Mouse (Mus musculus) forelimb bud, embryonic 11.5 days (tissue): ENCODE measurements around the gene Sema3c.

Source experiments
- DNase-seq: peaks from one replicate; pipeline ENCODE4 v3.0.0-alpha.2; 2012; ENCODE audit warnings: low read depth, low spot score

Sema3c gene

DNA sequence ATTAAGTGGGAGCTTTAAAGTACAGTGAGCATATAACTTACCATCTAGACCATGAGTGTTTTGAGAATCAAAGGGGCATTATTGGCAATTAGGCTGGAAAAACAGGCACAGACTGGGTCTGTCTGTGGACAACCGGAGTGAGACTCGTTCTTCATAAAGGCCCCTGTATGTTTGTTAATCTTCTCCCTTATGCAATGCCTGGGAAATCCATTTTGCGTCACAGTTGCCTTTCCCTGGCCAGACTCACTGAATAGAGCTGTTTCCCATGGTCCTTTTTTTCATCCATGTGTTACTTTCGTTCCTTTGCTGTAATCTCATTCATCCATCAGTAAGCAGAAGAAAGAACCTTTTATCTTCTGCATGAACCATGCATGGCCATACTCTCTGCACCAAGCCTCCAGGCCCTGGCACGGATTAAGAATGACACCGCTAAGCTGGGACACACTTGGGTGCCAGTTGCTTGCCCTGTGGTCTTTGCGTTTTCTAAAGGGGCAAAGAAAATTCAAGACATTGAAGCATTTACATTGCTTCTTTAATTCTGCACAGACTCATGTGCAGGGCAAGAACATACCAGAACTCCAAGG lies 73.7 kb downstream of the Sema3c start:
- DNase-seq, result peak; percentile 20

DNA sequence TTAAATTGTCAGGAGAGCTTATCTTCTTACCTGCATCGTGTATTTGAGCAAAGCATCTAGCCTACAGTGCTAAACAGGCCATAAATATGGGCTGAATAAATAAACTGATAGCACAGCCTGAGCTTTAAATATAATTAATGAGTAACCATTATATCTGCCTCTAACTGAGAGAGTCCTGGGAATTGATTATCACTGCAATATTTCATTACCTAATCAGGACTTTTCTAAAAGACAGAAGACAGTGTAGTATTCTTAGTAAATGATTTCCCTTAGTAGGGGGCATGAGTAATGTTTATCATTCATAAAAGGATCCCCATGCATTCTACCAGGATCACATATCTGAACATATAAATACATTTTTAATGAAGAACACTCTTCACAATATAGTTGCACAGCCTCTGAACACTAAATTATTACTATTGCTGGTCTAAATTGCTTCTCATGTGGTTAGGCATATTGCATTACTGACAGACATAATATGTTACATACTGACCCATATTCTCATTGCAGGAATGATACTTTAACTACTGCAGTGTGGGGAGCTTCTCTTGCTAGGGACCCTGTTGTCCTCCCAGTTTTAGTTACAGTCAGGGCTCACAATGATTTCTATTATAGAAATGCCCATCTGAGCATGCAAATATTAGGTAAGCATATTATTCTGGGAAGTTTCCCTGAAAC lies 74.9 kb downstream of the Sema3c start:
- no peak for DNase-seq

DNA sequence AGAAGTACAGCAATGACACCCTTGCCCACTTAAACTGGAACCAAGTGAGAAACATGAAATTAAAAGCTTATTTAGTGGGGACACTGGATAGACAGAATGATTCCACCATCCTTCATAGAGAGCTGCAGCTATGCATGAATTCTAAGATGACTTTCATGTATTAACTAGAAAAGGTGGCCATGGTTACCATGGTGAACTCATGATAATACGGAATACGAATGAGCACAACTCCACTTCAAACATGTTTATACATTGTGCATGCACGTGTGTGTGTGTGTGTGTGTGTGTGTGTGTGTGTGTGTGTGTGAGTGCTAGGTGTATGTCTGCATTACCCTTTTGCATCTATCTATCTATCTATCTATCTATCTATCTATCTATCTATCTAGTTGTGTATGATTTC lies 87.1 kb downstream of the Sema3c start:
- DNase-seq, result no peak

DNA sequence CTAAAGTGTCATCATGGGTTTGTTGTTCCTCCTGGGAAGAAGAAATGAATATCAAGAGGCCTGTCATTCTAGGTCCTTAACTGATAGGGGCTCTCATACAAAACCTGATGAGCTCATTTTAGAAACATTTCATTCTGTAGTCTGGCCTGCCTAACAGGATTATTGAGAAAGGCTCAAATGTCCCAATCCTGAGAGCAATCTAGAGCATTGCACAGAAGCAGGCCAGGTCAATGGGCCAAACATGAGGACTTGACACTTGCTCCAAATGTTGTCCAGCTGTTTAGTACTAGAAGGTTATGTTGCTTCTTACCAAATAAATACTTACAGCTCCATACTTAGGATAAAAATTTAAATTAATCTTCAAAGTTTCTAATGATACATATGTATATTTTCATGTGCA lies 97.3 kb downstream of the Sema3c start:
- DNase-seq, result no peak

DNA sequence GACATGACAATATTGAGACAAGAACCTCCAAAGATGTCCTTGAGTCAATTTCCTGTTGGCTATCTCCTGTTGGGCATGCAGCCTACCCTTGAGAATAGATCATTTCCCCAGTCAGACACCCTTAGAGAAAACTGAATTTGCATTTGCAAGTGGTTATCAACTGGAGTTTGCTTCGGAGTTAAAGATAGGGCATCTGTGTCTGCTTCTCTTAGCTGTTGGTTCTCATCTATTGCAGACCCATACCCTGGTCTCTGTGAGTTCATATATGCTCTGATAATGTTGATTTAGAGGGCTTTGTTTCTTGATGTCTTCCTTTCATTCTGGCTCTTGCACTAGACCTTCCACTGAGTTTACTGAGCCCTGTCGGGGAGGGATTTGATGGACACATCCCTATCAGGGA lies 106.8 kb downstream of the Sema3c start:
- no peak for DNase-seq

DNA sequence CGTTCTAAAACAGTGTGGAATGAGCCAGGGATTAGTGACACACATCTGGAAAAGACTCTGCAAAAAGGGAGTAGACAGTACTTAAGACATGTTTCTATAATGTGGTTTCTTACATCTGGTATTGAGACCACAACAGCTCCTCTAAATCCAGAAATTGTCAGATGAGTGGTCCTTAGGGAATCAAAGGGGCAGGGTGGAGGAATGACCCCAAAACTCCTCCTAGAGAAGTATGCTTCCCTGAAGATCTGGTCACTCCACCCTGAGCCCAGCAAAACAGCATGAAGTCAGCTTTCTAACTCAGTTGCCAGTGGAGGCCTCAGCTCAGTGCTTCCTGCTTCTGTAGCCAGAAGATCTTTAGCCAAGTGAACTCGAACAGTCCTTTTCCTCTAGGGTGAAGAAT lies 115.0 kb downstream of the Sema3c start:
- no peak for DNase-seq

DNA sequence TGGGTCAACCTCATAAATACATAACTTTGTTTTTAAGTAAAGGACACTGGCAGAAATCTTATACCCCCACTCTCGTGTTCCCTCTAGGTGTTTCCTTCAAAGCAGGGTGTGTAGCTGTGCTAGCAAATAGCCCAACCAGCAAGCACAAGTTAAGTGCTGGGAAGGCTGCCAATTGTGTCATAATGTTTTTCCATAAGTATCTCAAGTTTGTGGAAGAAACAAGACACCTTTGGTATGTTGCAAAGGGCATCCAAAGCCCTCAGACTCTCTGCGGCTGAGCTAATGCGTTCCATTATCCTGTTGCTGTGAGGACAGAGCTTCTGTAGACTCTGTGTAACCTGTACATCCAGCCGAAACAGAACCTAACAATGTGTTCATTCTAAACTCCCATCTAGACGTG lies 115.5 kb downstream of the Sema3c start:
- no peak for DNase-seq

DNA sequence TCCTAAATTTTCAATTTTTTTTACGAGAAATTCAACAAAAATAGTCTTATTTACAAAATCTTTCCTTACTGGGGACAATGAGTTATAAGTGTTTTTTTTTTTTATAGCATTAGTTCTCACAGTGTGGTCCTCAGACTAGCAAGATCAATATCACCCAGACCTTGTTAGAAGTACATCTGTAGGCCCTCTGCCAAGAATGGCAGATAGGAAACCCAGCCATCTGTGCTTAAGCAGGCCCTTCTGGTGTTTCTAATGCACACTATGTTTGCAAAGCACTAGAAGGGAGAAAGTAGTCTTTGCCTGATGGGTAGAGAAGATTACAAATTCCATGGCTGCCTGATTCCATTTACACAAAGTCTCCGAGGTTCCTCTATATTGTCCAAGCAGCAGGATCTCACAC lies 121.3 kb downstream of the Sema3c start:
- DNase-seq, result no peak

DNA sequence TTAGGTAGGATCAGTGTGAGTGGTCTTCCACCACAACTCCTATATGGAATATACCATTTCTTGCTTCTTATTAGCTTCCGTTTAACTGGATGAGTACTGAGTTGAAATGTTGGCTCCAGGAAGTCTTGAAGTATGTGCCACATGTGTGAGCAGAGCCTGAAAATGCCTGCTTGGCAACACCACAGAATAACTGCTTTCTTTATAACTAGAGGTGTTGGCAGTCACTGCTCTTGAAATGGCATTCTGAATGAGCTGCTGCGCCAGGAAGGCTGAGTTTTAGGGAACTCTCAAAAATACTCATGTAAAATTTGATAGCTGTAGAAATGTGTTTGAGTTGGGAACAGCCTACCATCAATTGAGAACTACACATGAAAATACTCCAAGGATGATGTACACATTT lies 124.8 kb downstream of the Sema3c start:
- no peak for DNase-seq

DNA sequence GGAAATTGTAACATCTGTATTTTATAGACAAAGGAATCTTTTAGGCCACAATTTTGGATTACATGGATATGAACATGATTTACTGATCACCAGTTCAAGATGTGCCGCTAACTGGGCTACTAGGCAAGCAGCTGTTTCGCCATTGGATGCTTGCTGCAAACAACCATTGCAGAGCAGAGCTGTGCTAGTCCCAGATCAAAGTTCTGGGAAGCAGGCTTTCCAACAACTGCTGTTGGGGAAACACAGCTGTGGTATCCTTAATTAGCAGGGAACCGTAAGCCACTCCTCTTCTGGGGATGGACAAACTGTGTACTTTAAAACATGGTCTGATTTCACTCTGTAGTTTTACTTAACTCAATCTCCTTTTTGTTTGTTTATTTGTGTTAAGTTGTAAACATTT lies 130.1 kb downstream of the Sema3c start:
- DNase-seq, result peak; percentile 67

DNA sequence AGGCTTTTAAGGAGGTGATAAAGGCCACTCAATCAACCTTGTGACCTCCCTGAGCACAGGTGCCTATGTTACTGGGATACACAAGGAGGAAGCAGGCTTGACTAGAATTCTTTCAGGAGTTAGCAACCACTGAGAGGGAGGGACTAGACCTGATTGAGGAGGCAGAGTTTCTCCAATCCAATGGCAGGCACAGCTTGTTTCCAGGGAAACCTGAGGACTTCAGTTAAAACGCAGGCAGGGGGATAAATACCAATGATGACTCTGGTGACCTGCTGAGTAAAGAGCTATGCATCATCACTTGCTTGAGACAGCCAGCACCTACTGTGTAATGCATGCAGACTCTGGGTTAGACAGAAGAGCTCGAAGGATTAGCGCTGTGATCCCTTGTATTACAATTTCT lies 133.0 kb downstream of the Sema3c start:
- no peak for DNase-seq

DNA sequence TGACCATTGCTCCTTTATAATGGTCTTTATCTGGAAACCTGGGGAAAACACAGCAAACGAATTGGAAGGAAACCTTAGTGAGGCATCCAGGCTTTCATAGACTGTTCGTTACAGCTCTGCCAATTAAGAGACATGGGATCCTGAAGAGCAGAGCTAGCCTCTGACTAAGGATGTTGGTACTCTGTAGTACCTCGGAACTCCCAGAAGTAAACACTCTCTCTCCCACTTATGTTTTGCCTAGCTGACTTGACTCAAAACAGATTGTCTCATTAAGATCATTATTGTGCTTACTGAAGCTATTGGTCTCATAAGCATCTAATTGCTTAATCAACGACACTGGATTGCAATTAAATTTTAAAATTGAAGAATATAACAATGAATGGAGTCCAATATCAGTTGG lies 138.3 kb downstream of the Sema3c start:
- DNase-seq, result no peak

DNA sequence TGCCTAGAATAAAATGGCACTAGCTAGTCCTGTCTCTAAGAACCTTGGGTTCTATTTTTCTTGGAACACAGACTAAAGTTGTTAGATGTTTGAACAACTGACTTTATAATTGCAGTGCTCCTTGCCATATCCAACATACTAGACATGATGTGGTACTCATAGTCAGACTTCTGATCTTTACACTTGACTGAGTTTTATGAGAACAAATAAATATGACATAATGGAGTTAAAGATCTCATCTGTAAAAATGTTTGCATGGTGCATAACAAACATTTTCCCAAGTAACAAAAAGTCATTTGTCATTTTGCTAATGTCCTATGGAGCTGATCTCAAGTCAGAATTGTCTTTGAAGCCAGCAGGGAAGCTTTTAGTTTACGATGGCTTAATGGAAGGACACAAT lies 141.1 kb downstream of the Sema3c start:
- no peak for DNase-seq

DNA sequence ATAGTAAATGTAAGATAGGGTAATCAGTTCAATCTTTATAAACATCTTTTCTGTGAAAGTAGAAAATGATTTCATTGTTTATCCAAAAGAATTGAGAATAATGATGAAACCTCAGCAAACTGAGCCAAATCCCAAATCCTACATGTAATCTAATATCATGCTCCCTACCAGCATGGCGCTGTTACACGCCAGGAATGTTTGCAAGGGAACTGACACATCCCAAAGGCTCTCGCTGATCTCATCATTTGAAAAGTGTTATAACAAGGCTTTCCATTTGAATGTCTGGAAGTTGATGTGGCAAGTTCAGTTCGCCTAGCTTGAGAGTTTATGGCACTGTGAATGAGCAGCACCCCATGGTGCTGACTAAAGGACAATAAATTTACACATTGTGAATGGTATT lies 145.9 kb downstream of the Sema3c start:
- DNase-seq, result no peak

DNA sequence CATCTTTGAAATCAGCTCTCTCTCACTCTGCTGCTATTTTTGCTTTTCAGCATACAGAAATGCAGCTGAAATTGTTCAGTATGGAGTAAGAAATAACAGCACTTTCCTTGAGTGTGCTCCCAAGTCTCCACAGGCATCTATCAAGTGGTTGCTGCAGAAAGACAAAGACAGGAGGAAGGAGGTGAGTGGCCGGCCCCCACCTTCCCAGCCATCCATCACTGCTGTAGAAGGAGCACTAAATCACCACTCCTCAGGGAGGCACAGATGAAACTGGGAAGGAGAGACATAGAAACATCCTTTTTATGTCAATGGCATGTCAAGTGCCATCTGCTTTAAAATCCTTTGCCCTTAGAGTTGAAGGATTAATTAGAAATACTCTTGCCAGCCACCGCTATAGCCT lies 149.9 kb downstream of the Sema3c start:
- no peak for DNase-seq

DNA sequence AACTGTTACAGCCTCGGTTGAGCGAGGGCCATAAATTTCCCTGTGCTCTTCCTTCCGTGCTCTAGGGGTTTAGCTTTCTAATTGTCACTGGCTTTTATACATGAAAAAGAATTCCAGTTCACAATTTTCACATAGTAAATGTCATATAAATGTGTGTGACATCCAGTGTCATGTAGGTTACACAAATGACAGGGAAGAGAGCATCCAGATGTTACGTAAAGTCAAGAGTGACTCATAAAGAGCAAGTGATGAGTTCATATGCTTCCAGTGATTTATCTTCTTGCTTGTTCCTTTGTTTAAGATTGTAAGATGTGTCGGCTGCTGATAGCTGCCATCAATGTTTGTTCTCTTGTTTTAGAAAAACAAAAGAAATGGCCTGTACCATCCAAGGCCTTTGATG lies 154.0 kb downstream of the Sema3c start:
- DNase-seq, result no peak

DNA sequence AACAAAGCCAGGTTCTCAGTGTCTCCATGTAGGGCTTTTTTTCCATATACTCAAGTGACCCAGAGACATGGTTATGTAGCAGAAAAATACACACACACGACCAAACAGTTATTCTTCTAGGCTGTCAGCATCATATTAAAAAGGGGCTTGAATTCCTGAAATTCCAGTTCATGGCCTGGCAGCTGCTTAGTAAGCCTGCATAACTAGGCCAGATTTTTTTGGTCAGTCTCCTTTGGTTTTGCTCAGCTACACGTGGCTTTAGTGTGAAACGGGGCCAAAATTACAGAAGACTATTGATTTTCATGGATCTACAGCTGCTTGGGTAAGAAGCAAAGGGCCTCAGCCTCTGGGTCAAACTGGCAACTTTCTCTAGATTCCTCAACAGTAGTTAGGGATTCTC lies 165.7 kb downstream of the Sema3c start:
- peak; percentile 40 for DNase-seq

DNA sequence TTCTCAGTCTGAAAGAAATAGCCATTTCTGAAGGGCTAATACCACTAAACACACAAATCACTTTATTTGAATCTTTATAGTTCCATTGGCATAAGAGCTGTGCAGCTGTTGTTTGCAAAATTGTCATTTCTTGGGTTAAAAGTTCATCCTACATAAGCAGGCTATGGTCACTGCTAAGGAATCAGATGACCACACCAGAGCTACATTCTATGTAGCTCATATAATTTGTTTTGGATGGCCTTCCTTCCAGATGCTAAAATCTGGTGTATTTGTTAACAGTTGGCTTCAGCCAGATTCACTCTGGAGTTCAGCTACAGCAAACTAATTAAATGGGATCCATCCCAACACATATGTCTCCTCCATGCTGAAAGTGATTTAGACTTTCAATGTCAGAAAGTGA lies 172.4 kb downstream of the Sema3c start:
- DNase-seq, result no peak

DNA sequence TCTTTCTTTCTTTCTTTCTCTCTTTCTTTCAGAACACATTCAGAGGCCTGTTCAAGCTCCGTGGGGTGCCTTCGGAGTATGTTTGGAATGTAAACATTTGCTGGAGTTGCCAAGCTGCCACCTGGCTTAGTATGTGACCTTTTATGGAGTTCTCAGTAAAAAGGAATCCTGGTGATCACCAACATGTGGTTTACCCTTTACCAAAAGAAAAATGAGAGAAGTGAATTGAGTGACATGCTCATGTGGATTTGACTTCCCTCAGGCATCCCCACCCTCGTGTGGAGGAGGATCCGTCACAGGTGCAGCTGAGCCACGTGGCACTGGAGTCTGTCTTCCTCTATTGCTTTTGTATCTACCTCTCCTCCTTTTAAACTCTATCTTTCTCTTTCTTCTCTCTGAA lies 173.1 kb downstream of the Sema3c start:
- DNase-seq, result peak; percentile 51

DNA sequence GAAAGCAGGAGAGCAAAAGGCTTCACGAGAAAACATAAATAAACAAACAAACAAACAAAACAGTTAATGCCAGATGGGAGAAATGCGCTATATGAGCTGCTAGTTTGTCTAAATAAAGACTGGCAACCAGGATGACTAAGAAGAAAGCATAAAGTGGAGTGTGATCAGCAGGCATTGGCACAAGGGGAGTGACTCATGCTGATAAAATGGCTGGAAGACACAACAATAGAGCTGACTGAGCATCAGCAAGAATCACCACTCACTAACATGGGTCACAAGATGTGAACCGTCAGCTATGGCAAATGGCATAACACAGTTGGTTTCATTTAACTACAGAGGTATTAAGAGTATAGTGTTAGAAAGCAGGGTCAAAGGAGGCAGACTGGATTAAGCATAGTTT lies 174.2 kb downstream of the Sema3c start:
- DNase-seq, result no peak

DNA sequence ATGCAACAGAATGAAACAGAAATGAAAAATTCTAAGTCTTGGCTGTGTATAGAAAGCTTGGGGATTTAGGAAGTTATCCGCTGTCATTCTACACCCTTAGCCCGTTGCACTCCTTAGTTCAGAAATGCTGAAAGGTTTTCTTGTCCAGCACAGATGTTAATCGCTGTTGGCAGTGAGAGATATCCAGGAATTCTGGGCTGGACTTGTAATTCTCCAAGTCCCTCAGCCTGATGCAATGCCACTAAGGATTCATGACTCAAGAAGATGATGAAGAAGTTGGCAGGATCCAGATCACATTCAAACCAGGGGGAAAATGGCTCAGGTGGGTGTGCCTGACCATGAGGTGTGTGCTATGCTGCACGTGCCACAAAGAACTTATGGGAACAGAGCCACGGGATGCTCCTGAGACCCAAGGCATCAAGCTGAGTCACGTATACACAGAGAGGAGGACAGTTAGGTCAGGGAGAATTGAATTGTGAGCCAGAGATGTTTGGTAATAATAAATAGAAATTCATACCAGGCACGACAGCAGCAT lies 179.5 kb downstream of the Sema3c start:
- no peak for DNase-seq

DNA sequence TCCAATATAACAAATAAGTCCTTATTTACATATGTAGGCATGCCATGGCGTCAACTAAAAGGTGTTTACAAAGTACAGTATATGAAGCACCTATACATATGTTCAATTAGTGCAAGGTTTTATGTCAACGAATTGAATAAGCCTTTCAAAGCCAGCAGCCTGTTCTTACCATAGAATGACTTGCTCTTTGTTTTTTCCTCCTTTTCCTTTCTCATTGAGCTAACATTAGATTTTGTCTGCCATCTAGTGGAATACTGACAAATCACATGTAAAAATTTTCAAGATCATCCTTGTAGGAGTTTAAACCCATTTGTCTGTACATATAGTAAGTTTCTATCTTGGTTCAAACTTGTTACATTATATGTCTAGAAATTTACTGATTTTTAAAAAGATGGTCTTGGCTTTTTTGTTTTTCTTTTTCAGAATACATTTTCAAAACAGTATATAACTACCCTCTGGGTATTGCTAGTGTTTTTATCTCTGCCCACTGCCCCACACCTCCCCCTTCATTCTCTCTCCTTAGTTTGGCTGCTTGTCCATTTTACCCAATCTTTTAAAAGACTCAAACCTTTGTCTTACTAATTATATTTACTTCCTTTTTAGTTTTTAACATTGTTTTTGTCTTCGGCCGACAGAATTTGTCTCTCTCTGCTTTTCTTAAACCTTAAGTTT lies 192.1 kb downstream of the Sema3c start:
- peak; percentile 61 for DNase-seq

DNA sequence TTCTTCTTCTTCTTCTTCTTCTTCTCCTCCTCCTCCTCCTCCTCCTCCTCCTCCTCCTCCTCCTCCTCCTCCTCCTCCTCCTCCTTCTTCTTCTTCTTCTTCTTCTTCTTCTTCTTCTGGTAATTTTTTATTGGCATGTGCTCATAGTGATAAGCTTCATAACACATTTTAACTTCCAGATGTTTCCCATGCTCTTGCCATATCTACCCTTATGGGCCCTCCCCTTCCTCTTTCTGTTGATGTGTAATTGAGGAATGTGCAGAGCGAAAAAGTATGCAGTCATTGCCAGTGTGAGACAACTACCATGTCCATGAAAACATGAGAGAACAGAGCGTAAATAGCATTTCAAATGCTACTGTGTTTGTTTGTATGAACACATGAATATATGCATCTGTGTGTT lies 196.2 kb downstream of the Sema3c start:
- no peak for DNase-seq
